Mouse (Mus musculus) CH12.LX (cell line): ENCODE measurements around the gene Aagab. TPM values are rescaled to one million over a fixed set of nuclear protein-coding genes. Genes with fewer than 3 reads are reported as not detected.

Source experiments
- DNase-seq: peaks from one replicate; pipeline ENCODE4 v3.0.0-alpha.2; 2013; ENCODE audit errors: extremely low read depth
- H3K27ac ChIP-seq: 2 replicates; pipeline ENCODE4 v1.5.1; 2012; ENCODE audit warnings: low read depth, mild to moderate bottlenecking, control low read depth, moderate library complexity; ENCODE audit not compliant: insufficient read depth
- H3K27me3 ChIP-seq: replicated peaks from 2 replicates; pipeline ENCODE3; 2012; ENCODE audit warnings: inconsistent platforms
- H3K36me3 ChIP-seq, 2 experiments: replicated peaks in 1 of 2; 2 replicates each; pipeline versions ENCODE3 to v1.6.1; 2012; ENCODE audit warnings: inconsistent platforms in 1 of 2, low read length in 1 of 2, mild to moderate bottlenecking in 1 of 2, mixed read lengths in 1 of 2, moderate library complexity in 1 of 2; ENCODE audit not compliant: control insufficient read depth in 1 of 2, insufficient read depth in 1 of 2
- H3K4me1 ChIP-seq, 2 experiments: 2 replicates each; pipeline ENCODE4 v1.6.1; 2012; ENCODE audit warnings: inconsistent platforms in 1 of 2, moderate library complexity in 1 of 2; ENCODE audit not compliant: insufficient read depth in 2 of 2, control insufficient read depth in 1 of 2
- H3K4me2 ChIP-seq: 2 replicates; pipeline ENCODE4 v1.6.1; 2012; ENCODE audit warnings: low read depth, mild to moderate bottlenecking, control low read depth; ENCODE audit not compliant: poor library complexity, insufficient read depth, severe bottlenecking
- H3K4me3 ChIP-seq, 3 experiments: fragments of 150-350 bp in 1 of 3; sonication (generic) in 1 of 3; replicated peaks in 1 of 3; 2 replicates each; pipeline versions ENCODE3 to v1.5.1; 2011 to 2012; ENCODE audit warnings: low read depth in 2 of 3, low read length in 2 of 3, mild to moderate bottlenecking in 2 of 3, moderate library complexity in 2 of 3, control low read depth in 1 of 3, improper control_type of control experiment in 1 of 3, inconsistent platforms in 1 of 3, mixed read lengths in 1 of 3; ENCODE audit not compliant: poor library complexity in 1 of 3
- H3K79me2 ChIP-seq: replicated peaks from 2 replicates; pipeline ENCODE4 v1.6.1; 2012; ENCODE audit warnings: mild to moderate bottlenecking, moderate library complexity; ENCODE audit not compliant: control insufficient read depth, poor library complexity, insufficient read depth, severe bottlenecking; ENCODE audit errors: extremely low read depth
- H3K9ac ChIP-seq: 2 replicates; pipeline ENCODE4 v1.6.1; 2012; ENCODE audit warnings: low read depth, mild to moderate bottlenecking, control low read depth, moderate library complexity; ENCODE audit not compliant: insufficient read depth
- H3K9me3 ChIP-seq: replicated peaks from 2 replicates; pipeline ENCODE3; 2012; ENCODE audit warnings: low read length, inconsistent platforms, mixed read lengths
- CHD1 ChIP-seq: IDR thresholded peaks from 2 replicates; pipeline ENCODE4 v1.6.1; 2012; ENCODE audit warnings: low read depth, low read length, improper control_type of control experiment, inconsistent platforms
- CHD2 ChIP-seq: IDR thresholded peaks from 2 replicates; pipeline ENCODE4 v1.6.1; 2011; ENCODE audit warnings: low read length, improper control_type of control experiment
- CTCF ChIP-seq, 2 experiments: IDR thresholded peaks in 1 of 2; conservative IDR thresholded peaks in 1 of 2; 2 replicates each; pipeline ENCODE4 v1.5.1; 2011 to 2012; ENCODE audit warnings: low read depth in 2 of 2, low read length in 2 of 2, improper control_type of control experiment in 1 of 2, inconsistent platforms in 1 of 2, mild to moderate bottlenecking in 1 of 2, moderate library complexity in 1 of 2
- EP300 ChIP-seq: IDR thresholded peaks from 2 replicates; pipeline ENCODE4 v1.6.1; 2011; ENCODE audit warnings: low read length, improper control_type of control experiment
- GABPA ChIP-seq: IDR thresholded peaks from 2 replicates; pipeline ENCODE4 v1.6.1; 2012; ENCODE audit warnings: low read depth, low read length, improper control_type of control experiment, inconsistent platforms; ENCODE audit not compliant: insufficient replicate concordance
- IRF4 ChIP-seq: IDR thresholded peaks from 2 replicates; pipeline ENCODE4 v1.6.1; 2014; ENCODE audit warnings: low read depth, mild to moderate bottlenecking, inconsistent platforms, low read length, improper control_type of control experiment
- JUN ChIP-seq: IDR thresholded peaks from 2 replicates; pipeline ENCODE4 v1.6.1; 2011; ENCODE audit warnings: low read depth, mild to moderate bottlenecking, low read length, improper control_type of control experiment, moderate library complexity; ENCODE audit not compliant: insufficient read depth
- KAT2A ChIP-seq: IDR thresholded peaks from 2 replicates; pipeline ENCODE4 v1.6.1; 2012; ENCODE audit warnings: low read length, improper control_type of control experiment, inconsistent platforms; ENCODE audit not compliant: insufficient replicate concordance
- MAX ChIP-seq: IDR thresholded peaks from 2 replicates; pipeline ENCODE4 v1.6.1; 2011; ENCODE audit warnings: low read length, improper control_type of control experiment
- MXI1 ChIP-seq: IDR thresholded peaks from 2 replicates; pipeline ENCODE4 v1.6.1; 2011; ENCODE audit warnings: mild to moderate bottlenecking, low read depth, low read length, improper control_type of control experiment
- MYC ChIP-seq: IDR thresholded peaks from 2 replicates; pipeline ENCODE4 v1.6.1; 2011; ENCODE audit warnings: low read depth, mild to moderate bottlenecking, improper control_type of control experiment, low read length
- POLR2A ChIP-seq: IDR thresholded peaks from 2 replicates; pipeline ENCODE4 v1.6.1; 2011; ENCODE audit warnings: low read depth, mild to moderate bottlenecking, improper control_type of control experiment, low read length
- POLR2AphosphoS2 ChIP-seq: IDR thresholded peaks from 2 replicates; pipeline ENCODE4 v1.6.1; 2011; ENCODE audit warnings: low read depth, low read length, improper control_type of control experiment
- RAD21 ChIP-seq: IDR thresholded peaks from 2 replicates; pipeline ENCODE4 v1.6.1; 2011; ENCODE audit warnings: low read depth, mild to moderate bottlenecking, low read length, improper control_type of control experiment, moderate library complexity
- RCOR1 ChIP-seq: conservative IDR thresholded peaks from 2 replicates; pipeline ENCODE4 v1.6.1; 2012; ENCODE audit warnings: low read depth, mild to moderate bottlenecking, inconsistent platforms, low read length, improper control_type of control experiment
- SIN3A ChIP-seq: IDR thresholded peaks from 2 replicates; pipeline ENCODE4 v1.6.1; 2012; ENCODE audit warnings: low read length, improper control_type of control experiment, inconsistent platforms
- SMC3 ChIP-seq: IDR thresholded peaks from 2 replicates; pipeline ENCODE4 v1.6.1; 2011; ENCODE audit warnings: low read depth, low read length, improper control_type of control experiment
- TCF12 ChIP-seq: IDR thresholded peaks from 2 replicates; pipeline ENCODE4 v1.6.1; 2014; ENCODE audit warnings: low read depth, mild to moderate bottlenecking, inconsistent platforms, low read length, improper control_type of control experiment
- UBTF ChIP-seq: IDR thresholded peaks from 2 replicates; pipeline ENCODE4 v1.6.1; 2012; ENCODE audit warnings: low read depth, mild to moderate bottlenecking, inconsistent platforms, low read length, improper control_type of control experiment, moderate library complexity
- ZMIZ1 ChIP-seq: IDR thresholded peaks from 2 replicates; pipeline ENCODE4 v1.6.1; 2012; ENCODE audit warnings: low read depth, mild to moderate bottlenecking, inconsistent platforms, low read length, improper control_type of control experiment
- ZNF384 ChIP-seq: IDR thresholded peaks from 2 replicates; pipeline ENCODE4 v1.6.1; 2012; ENCODE audit warnings: low read depth, low read length, improper control_type of control experiment, inconsistent platforms
- dilution Hi-C: fragments of 300-500 bp; cut with MboI; formaldehyde crosslinking; loops from 2 replicates; pipeline ENCODE4 v1.14.3; 2020; ENCODE audit warnings: low sequenced_read_pairs; ENCODE audit not compliant: extremely low pct_unique_long_range_greater_than_20kb, extremely low pct_ligation_motif_present
- in situ Hi-C: fragments of 300-500 bp; cut with MboI; formaldehyde crosslinking; loops from 3 replicates; pipeline ENCODE4 v1.14.3; 2019; ENCODE audit warnings: low sequenced_read_pairs, low pct_ligation_motif_present, low pct_unique_long_range_greater_than_20kb, mixed read lengths
- polyA plus RNA-seq: library from polyadenylated mRNA; unstranded; fragments of >175 nt; gene quantifications from 2 replicates; pipeline ENCODE4 v1.2.1, GENCODE M21; 2012; ENCODE audit warnings: low read depth; ENCODE audit not compliant: insufficient read length
- total RNA-seq, 2 experiments: library from RNA; depleted of rRNA; stranded (reverse); fragments of 300-350 nt in 1 of 2; fragments of >200 nt in 1 of 2; gene quantifications; 2 replicates each; pipeline ENCODE4 v1.2.3; 2012 to 2014

Gene Aagab
- total and polyA plus RNA-seq, 3 experiments: 14.5 to 27.8 (median 14.5) TPM

GRCm38 (mm10) chr9:63568808-63569207 lies 33.7 kb upstream of the Aagab start:
- no peak overlapping the region for H3K4me2 ChIP-seq
- dilution Hi-C loops (no loop called here), in situ Hi-C loops (no loop called here)
- peaks cover 0 to 6% of the 10 kb centered on the region in 2 experiments; a peak in 2 of 4 replicates for H3K4me1 ChIP-seq
- H3K36me3 ChIP-seq: no peaks in the 10 kb centered on the region
- no peak for TF ChIP-seq TCF12
- TF ChIP-seq GABPA: no peak
- TF ChIP-seq ZMIZ1: no peak
- TF ChIP-seq UBTF: no peak
- no peak for TF ChIP-seq IRF4
- no peak for TF ChIP-seq SMC3
- no peak for TF ChIP-seq ZNF384
- no peak for TF ChIP-seq JUN
- no peak for TF ChIP-seq KAT2A
- no peak for TF ChIP-seq EP300
- no peak for TF ChIP-seq MAX
- H3K79me2 ChIP-seq: no peaks in the 10 kb centered on the region
- no peak overlapping the region for H3K27ac ChIP-seq
- no peak overlapping the region for H3K4me3 ChIP-seq
- H3K27me3 ChIP-seq: no peaks in the 10 kb centered on the region
- H3K9ac ChIP-seq: no peak overlapping the region
- DNase-seq: no peak
- H3K9me3 ChIP-seq: no peaks in the 10 kb centered on the region

GRCm38 (mm10) chr9:63571895-63572294 lies 30.6 kb upstream of the Aagab start:
- dilution Hi-C loops (no loop called here), in situ Hi-C loops (loop anchor here (5.0 kb wide), 1 partner anchor 270 kb away; no protein-coding TSS in a partner anchor)
- no peak overlapping the region for H3K4me3 ChIP-seq

GRCm38 (mm10) chr9:63572874-63573273 lies 29.6 kb upstream of the Aagab start:
- no peaks in the 10 kb centered on the region for H3K79me2 ChIP-seq
- no peak for DNase-seq
- no peaks in the 10 kb centered on the region for H3K36me3 ChIP-seq
- no peak overlapping the region for H3K4me3 ChIP-seq
- peak; percentile 58 for TF ChIP-seq SMC3
- TF ChIP-seq POLR2AphosphoS2: no peak
- no peak for TF ChIP-seq MYC
- peak in 1 of 2 experiments; percentile 57; a peak in 2 of 4 replicates for TF ChIP-seq CTCF (conservative IDR thresholded peaks at IDR 0.05 in 1 of 2, IDR thresholded peaks at IDR 0.05 in 1 of 2; ENCODE audit: low read depth in 2 of 2, low read length in 2 of 2)
- no peak for TF ChIP-seq POLR2A
- no peak for TF ChIP-seq SIN3A
- no peak for TF ChIP-seq MXI1
- TF ChIP-seq RCOR1: no peak
- no peak for TF ChIP-seq CHD2
- peak; percentile 64 for TF ChIP-seq RAD21
- in situ Hi-C loops (loop anchor here (5.0 kb wide), 1 partner anchor 269 kb away; no protein-coding TSS in a partner anchor), dilution Hi-C loops (no loop called here)
- no peak overlapping the region for H3K9ac ChIP-seq
- no peaks in the 10 kb centered on the region for H3K9me3 ChIP-seq
- H3K4me1 ChIP-seq: no peaks in the 10 kb centered on the region
- no peak overlapping the region for H3K27ac ChIP-seq
- no peak overlapping the region for H3K4me2 ChIP-seq
- H3K27me3 ChIP-seq: no peaks in the 10 kb centered on the region

More at GRCm38 (mm10) chr9:63571895-63572294, 30.6 kb upstream of the Aagab start:
- H3K9me3 ChIP-seq: no peaks in the 10 kb centered on the region
- no peak overlapping the region for H3K4me2 ChIP-seq
- peaks cover 0 to 6% of the 10 kb centered on the region in 2 experiments; a peak in 2 of 4 replicates for H3K4me1 ChIP-seq
- no peak for DNase-seq
- no peak overlapping the region for H3K9ac ChIP-seq
- H3K79me2 ChIP-seq: no peaks in the 10 kb centered on the region
- no peaks in the 10 kb centered on the region for H3K36me3 ChIP-seq
- H3K27me3 ChIP-seq: no peaks in the 10 kb centered on the region
- no peak overlapping the region for H3K27ac ChIP-seq
- TF ChIP-seq CHD1: no peak
